Mouse (Mus musculus) embryonic stem cell, embryonic (primary cell): ENCODE data around the gene Nipal3.

Source experiments
- CTCF ChIA-PET, 4 experiments: fragments of 300-600 bp in 2 of 4; fragments of 350-600 bp in 2 of 4; sonication (Branson Sonifier 250); formaldehyde crosslinking; loops; one replicate each; lab custom pipeline; 2022; ENCODE audit warnings: inconsistent platforms in 2 of 4; lab: Charles Lee
- POLR2A ChIA-PET, 4 experiments: fragments of 300-600 bp in 2 of 4; fragments of 350-600 bp in 2 of 4; sonication (Branson Sonifier 250); formaldehyde crosslinking; loops; one replicate each; lab custom pipeline; 2022; ENCODE audit warnings: antibody characterized with exemption in 4 of 4, inconsistent platforms in 1 of 4; lab: Charles Lee

Nipal3 gene

GRCm38 (mm10) chr4:135433443-135434394, 61.1 kb downstream of the Nipal3 start, which contains the start of gene Rcan3:
Gene Rcan3 (minus strand): TSS chr4:135433853.
- POLR2A ChIA-PET = interaction anchor here in 3 of 4 experiments (0.7 to 2.3 kb wide), 39 partner anchors 9 to 792 kb away, joined by 3 to 12 read pairs (median 4); partner anchors contain the start of genes Nipal3 (in 3 of the 3), Srrm1 (in 3 of the 3), Stpg1 (in 3 of the 3) and Rsrp1 (in 2 of the 3)
- CTCF ChIA-PET = interaction anchor here (0.5 to 1.5 kb wide), 16 partner anchors 10 to 921 kb away, joined by 3 to 10 read pairs (median 4); partner anchors contain the start of genes Stpg1 (in 4 of the 4), Nipal3 (in 3 of the 4) and Ncmap (in 1 of the 4)

- CTCF ChIA-PET = interaction anchor here in 3 of 4 experiments (0.6 to 1.4 kb wide), 7 partner anchors 13 to 920 kb away, joined by 3 to 9 read pairs (median 3); partner anchors contain the start of genes Nipal3 (in 1 of the 3) and Stpg1 (in 1 of the 3)
- POLR2A ChIA-PET = interaction anchor here in 3 of 4 experiments (0.7 to 2.3 kb wide), 25 partner anchors 8 to 793 kb away, joined by 3 to 12 read pairs (median 4); partner anchors contain the start of genes Nipal3 (in 2 of the 3), Srrm1 (in 2 of the 3), Stpg1 (in 2 of the 3) and Clic4 (in 1 of the 3)
Observed at GRCm38 (mm10) chr4:135433086-135433442, 61.8 kb downstream of the Nipal3 start.

- POLR2A ChIA-PET = interaction anchor here (0.5 to 2.6 kb wide), 5 partner anchors 10 to 64 kb away, joined by 3 to 8 read pairs (median 4); no protein-coding TSS in a partner anchor
- CTCF ChIA-PET = interaction anchor here in 2 of 4 experiments (0.5 to 0.6 kb wide), 2 partner anchors 72 to 77 kb away, joined by 3 read pairs; partner anchors contain the start of gene Srrm1 (in 1 of the 2)
Observed at GRCm38 (mm10) chr4:135429990-135430760, 64.7 kb downstream of the Nipal3 start.

- CTCF ChIA-PET = interaction anchor here in 2 of 4 experiments (0.5 to 0.6 kb wide), 2 partner anchors 71 to 76 kb away, joined by 3 read pairs; partner anchors contain the start of gene Srrm1 (in 1 of the 2)
- POLR2A ChIA-PET = interaction anchor here in 3 of 4 experiments (0.6 to 2.6 kb wide), 4 partner anchors 9 to 64 kb away, joined by 3 to 8 read pairs (median 4); no protein-coding TSS in a partner anchor
Observed at GRCm38 (mm10) chr4:135429383-135429782, 65.5 kb downstream of the Nipal3 start.

- POLR2A ChIA-PET = no interaction called here
- CTCF ChIA-PET = no interaction called here
Observed at GRCm38 (mm10) chr4:135426587-135426986, 68.3 kb downstream of the Nipal3 start.

DNA sequence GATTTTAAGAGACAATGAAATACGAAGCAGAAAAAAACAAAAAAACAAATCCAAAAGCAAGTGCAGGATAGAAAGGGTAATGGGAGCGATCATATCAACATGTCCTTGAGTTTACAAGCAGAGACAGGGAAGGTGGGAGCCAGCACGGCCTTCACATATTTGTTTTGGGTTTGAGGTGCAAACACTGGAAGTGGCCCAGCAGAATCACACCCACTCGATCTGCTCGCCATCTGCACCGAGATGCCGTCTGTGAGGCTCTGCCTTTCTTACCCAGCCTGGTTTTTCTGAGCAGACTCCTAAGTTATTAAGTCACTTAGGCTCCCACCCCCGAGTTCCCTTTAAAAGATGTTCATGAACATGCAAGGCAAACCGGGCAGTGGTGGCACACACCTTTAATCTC, 69.2 kb downstream of the Nipal3 start:
- ChIA-PET POLR2A (interaction anchor here in 2 of 4 experiments (1.0 to 2.2 kb wide), 2 partner anchors 8 to 14 kb away, joined by 3 to 8 read pairs; partner anchors contain the start of gene Rcan3 (in 1 of the 2)), CTCF (no interaction called here)

GRCm38 (mm10) chr4:135420961-135421360, 73.9 kb downstream of the Nipal3 start:
- CTCF ChIA-PET = interaction anchor here in 1 of 4 experiments (1.4 kb wide), 1 partner anchor 73 kb away, joined by 3 read pairs; the partner anchor contains the start of gene Stpg1
- POLR2A ChIA-PET = interaction anchor here in 3 of 4 experiments (0.6 to 1.8 kb wide), 9 partner anchors 9 to 498 kb away, joined by 3 to 12 read pairs (median 4); partner anchors contain the start of genes Rcan3 (in 2 of the 3), Nipal3 (in 1 of the 3), Rsrp1 (in 1 of the 3) and Stpg1 (in 1 of the 3)

DNA sequence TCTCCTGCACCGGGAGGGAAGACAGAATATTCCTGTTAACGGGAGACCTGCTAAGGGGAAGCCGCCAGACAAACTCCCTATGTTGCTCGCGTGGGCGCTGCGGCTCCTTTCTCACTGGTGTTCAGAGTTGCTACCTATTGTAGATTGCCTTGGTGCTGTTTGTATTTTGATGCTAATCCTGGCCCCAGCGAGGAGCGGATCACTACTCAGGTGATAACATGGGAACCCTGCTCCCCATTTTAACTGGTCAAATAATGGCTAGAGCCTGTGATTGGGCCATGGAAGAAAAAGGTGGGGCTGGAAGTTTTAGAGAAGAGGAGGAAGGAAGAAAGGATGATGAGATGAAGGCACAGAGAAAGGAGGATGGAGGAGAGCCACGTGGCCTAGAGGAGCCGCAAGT, 74.4 kb downstream of the Nipal3 start:
- POLR2A ChIA-PET = interaction anchor here in 3 of 4 experiments (0.6 to 1.8 kb wide), 21 partner anchors 9 to 497 kb away, joined by 3 to 12 read pairs (median 4); partner anchors contain the start of genes Rcan3 (in 3 of the 3), Nipal3 (in 1 of the 3), Rsrp1 (in 1 of the 3) and Srrm1 (in 1 of the 3)

GRCm38 (mm10) chr4:135419996-135420395, 74.8 kb downstream of the Nipal3 start:
- POLR2A ChIA-PET = interaction anchor here in 3 of 4 experiments (0.6 to 1.8 kb wide), 20 partner anchors 8 to 497 kb away, joined by 3 to 12 read pairs (median 4); partner anchors contain the start of genes Rcan3 (in 3 of the 3), Nipal3 (in 1 of the 3), Rsrp1 (in 1 of the 3) and Srrm1 (in 1 of the 3)
- CTCF ChIA-PET = interaction anchor here in 2 of 4 experiments (0.6 to 1.4 kb wide), 5 partner anchors 8 to 179 kb away, joined by 3 read pairs; partner anchors contain the start of genes Rcan3 (in 1 of the 2) and Stpg1 (in 1 of the 2)

More for the DNA sequence above, 74.4 kb downstream of the Nipal3 start:
- CTCF ChIA-PET = interaction anchor here in 2 of 4 experiments (0.6 to 1.4 kb wide), 5 partner anchors 9 to 180 kb away, joined by 3 read pairs; partner anchors contain the start of genes Rcan3 (in 1 of the 2) and Stpg1 (in 1 of the 2)

- ChIA-PET CTCF (interaction anchor here in 3 of 4 experiments (0.6 to 1.0 kb wide), 3 partner anchors 8 to 44 kb away, joined by 3 read pairs; no protein-coding TSS in a partner anchor), POLR2A (interaction anchor here in 1 of 4 experiments (1.1 kb wide), 1 partner anchor 48 kb away, joined by 4 read pairs; no protein-coding TSS in a partner anchor)
Observed at GRCm38 (mm10) chr4:135416367-135416766, 78.5 kb downstream of the Nipal3 start.

DNA sequence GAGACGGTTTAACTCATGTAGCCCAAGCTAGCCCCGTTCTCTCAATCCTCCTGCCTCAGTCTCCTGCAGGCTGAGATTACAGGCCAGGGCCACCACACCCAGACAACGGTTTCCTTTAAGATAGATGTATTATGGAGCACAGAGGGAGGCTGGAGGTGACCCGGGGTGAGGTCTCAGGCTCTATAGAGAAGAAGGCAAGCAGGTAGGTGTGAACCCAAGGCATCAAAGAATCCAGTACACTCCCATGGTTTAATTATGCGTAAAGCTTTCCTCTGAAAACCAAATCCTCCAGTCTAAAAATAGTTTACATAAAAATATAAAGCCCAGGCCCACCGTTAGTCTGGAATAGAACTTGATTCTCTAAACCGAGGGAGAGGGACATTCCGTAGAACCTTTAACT, 81.3 kb downstream of the Nipal3 start:
- ChIA-PET CTCF (interaction anchor here in 1 of 4 experiments (1.2 kb wide), 1 partner anchor 41 kb away, joined by 3 read pairs; no protein-coding TSS in a partner anchor), POLR2A (interaction anchor here in 2 of 4 experiments (0.6 to 1.4 kb wide), 4 partner anchors 25 to 415 kb away, joined by 3 to 4 read pairs (median 3); no protein-coding TSS in a partner anchor)

GRCm38 (mm10) chr4:135411633-135412032, 83.2 kb downstream of the Nipal3 start:
- CTCF ChIA-PET = interaction anchor here (0.5 to 2.5 kb wide), 33 partner anchors 8 to 1573 kb away, joined by 3 to 25 read pairs (median 3); partner anchors contain the start of genes Ncmap (in 2 of the 4), Fuca1 (in 1 of the 4), Nipal3 (in 1 of the 4) and Rcan3 (in 1 of the 4)
- POLR2A ChIA-PET = interaction anchor here in 3 of 4 experiments (0.9 to 2.1 kb wide), 9 partner anchors 8 to 515 kb away, joined by 3 to 8 read pairs (median 3); partner anchors contain the start of genes Ncmap (in 1 of the 3) and Rcan3 (in 1 of the 3)

- CTCF ChIA-PET = interaction anchor here in 1 of 4 experiments (0.6 to 1.4 kb wide), 2 partner anchors 24 to 57 kb away, joined by 3 to 5 read pairs; no protein-coding TSS in a partner anchor
- POLR2A ChIA-PET = interaction anchor here in 1 of 4 experiments (0.7 to 1.0 kb wide), 4 partner anchors 8 to 364 kb away, joined by 3 to 5 read pairs (median 3); partner anchors contain the start of genes Ncmap and Srrm1
Observed at GRCm38 (mm10) chr4:135406180-135406579, 88.7 kb downstream of the Nipal3 start.

- CTCF ChIA-PET = interaction anchor here in 1 of 4 experiments (0.6 to 1.4 kb wide), 4 partner anchors 13 to 418 kb away, joined by 3 to 5 read pairs (median 4); no protein-coding TSS in a partner anchor
- POLR2A ChIA-PET = interaction anchor here in 2 of 4 experiments (0.7 to 1.2 kb wide), 2 partner anchors 11 to 250 kb away, joined by 3 read pairs; no protein-coding TSS in a partner anchor
Observed at GRCm38 (mm10) chr4:135404916-135405315, 89.9 kb downstream of the Nipal3 start.

DNA sequence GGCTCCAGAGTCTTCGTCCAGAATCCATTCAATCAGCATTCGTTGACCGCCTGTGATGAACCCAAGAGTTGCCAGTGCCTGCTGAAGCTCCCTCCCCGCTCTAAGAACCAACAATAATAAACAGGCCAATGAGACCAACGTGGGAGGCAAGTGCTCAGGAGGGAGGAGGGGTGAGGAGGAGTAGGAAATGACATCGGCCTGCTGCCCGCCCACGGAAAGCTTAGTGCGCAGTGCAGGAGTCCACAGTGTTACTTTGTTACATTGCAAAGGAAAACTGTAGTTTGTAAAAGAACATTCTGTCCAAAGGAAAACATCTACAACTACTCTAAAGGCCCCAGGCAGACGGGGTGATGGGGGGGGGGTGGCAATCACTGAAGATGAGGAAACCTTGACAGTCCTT, 90.8 kb downstream of the Nipal3 start:
- POLR2A ChIA-PET = interaction anchor here in 2 of 4 experiments (0.6 to 1.8 kb wide), 8 partner anchors 12 to 330 kb away, joined by 3 to 5 read pairs (median 3); no protein-coding TSS in a partner anchor
- CTCF ChIA-PET = interaction anchor here in 3 of 4 experiments (0.5 to 1.4 kb wide), 5 partner anchors 8 to 507 kb away, joined by 3 to 5 read pairs (median 4); no protein-coding TSS in a partner anchor

DNA sequence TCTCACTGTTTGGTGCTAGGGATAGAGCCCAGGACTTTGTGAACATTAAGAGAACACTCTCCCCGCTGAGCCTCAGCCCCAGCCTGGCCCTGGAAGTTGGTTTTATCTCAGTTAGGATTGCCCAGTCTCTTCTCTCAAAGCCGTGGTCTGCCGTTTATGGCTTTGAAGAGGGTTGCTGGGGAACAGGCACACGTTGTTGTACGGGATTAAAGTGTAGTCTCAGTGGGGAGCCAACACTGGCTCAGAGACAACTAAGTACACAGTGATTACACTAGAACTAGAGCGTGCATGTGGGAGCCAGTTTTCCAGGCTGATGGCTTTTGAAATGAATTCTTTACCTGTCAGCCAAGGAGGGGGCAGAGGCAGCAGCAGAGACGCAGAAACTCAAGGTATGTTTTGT, 93.0 kb downstream of the Nipal3 start:
- CTCF ChIA-PET = no interaction called here
- POLR2A ChIA-PET = no interaction called here
